In the genomic region with DNA sequence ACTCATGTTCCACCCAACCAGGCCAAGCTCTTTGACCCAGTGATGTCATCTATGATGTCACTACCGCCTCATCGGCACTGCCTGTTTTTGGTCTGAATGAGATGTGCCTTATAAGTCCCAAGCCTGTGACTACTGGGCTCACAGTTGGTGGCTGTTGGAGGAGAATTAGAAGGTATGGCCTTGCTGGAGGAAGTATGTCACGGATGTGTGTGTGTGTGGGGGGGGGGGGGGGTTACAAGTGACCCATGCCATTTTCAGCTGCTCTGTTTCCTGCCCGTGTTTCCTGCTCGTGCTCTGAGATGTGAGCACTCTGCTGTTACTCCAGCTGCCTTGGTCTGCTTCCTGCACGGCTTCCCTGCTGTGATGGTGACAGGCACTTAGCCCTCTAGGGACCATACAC, we compare ENCODE assay signal across 11 mouse cellular contexts. TPM values are rescaled to one million over a fixed set of nuclear protein-coding genes. Genes with fewer than 3 reads are reported as not detected.
DNase-seq lines count a peak whose midpoint lies in the region; ATAC-seq lines count a peak whose summit lies in the region.
"Had no signal": no experiment of that assay in that cellular context is flagged by ENCODE, and none has a peak within 500 bp of the region (broad histone marks: within the 10 kb centered on the region; RNA-seq: fewer than 3 reads in every experiment).

No protein-coding gene starts in this region.

- no peaks in the 10 kb centered on the region for H3K36me3 ChIP-seq in hindbrain, embryonic 13.5 days
- H3K36me3 ChIP-seq: embryonic facial prominence, embryonic 13.5 days; limb, embryonic 15.5 days had no signal

- no peak overlapping the region for H3K4me2 ChIP-seq in hindbrain, embryonic 13.5 days
- H3K4me2 ChIP-seq: embryonic facial prominence, embryonic 13.5 days; hindbrain, embryonic 14.5 days; limb, embryonic 15.5 days had no signal

- no peak overlapping the region for H3K27ac ChIP-seq in hindbrain, embryonic 13.5 days
- H3K27ac ChIP-seq: embryonic facial prominence, embryonic 13.5 days; hindbrain, embryonic 14.5 days had no signal

- no peak overlapping the region for H3K9ac ChIP-seq in hindbrain, embryonic 13.5 days
- H3K9ac ChIP-seq: embryonic facial prominence, embryonic 13.5 days; hindbrain, embryonic 14.5 days; limb, embryonic 15.5 days had no signal

- H3K4me1 ChIP-seq in hindbrain, embryonic 13.5 days (replicated peaks): peaks cover 3% of the 10 kb centered on the region; the same call in 1 of the 2 replicates

- peak; percentile 79 for ATAC-seq in inflammation-experienced regulatory T-cells, adult 6 months
- ATAC-seq in megakaryocyte progenitor cell, adult 5-6 weeks (replicated peaks; ENCODE audit: poor library complexity): peak; percentile 65
- no peak for ATAC-seq in hindbrain, embryonic 13.5 days (ENCODE audit: low FRiP score)

- WGBS in hindbrain, embryonic 13.5 days: 84% methylated on average over 6 of the region's 6 CpGs

- no peaks in the 10 kb centered on the region for H3K9me3 ChIP-seq in hindbrain, embryonic 13.5 days
- H3K9me3 ChIP-seq: embryonic facial prominence, embryonic 13.5 days; limb, embryonic 15.5 days had no signal

- no peaks in the 10 kb centered on the region for H3K27me3 ChIP-seq in hindbrain, embryonic 13.5 days
- H3K27me3 ChIP-seq: embryonic facial prominence, embryonic 13.5 days; limb, embryonic 15.5 days had no signal

- H3K4me3 ChIP-seq in hindbrain, embryonic 13.5 days: no peak overlapping the region
- H3K4me3 ChIP-seq: embryonic facial prominence, embryonic 13.5 days; limb, embryonic 15.5 days had no signal

- DNase-seq in A20 (ENCODE audit: low read depth, low spot score): peak; percentile 21
- peak; percentile 83 for DNase-seq in CD4-positive helper T cell, adult 2 months (ENCODE audit: low read depth, low spot score)
- DNase-seq in frontal cortex, postnatal 36 days (ENCODE audit: low spot score in 2 of 2): no peak
- no peak for DNase-seq in ovary, postnatal 10 days (ENCODE audit: low spot score)
- DNase-seq: adrenal gland, postnatal 10 days had no signal

RNA-seq across cellular contexts. Expression of gene Cnn3, which starts 56.8 kb away (rescaled TPM):
- polyA plus RNA-seq in inflammation-experienced regulatory T-cells, adult 6 months (2017; shearing (Covaris generic)): 1 to 10 TPM; 1.4 to 2.3 (median 2.1) TPM
- 38.8 and 43.0 TPM in 2 replicates for total RNA-seq in megakaryocyte progenitor cell, adult 5-6 weeks (2015)
- 21.2 and 28.5 TPM in 2 replicates for total RNA-seq in megakaryocyte progenitor cell, adult 5-6 weeks (2017)
- polyA plus RNA-seq in hindbrain, embryonic 13.5 days (2015; fragmentation: Nextera tagmentation; extraction: Ambion mirVana): 633 and 654 TPM in 2 replicates

Comparison
In these comparisons a context has a peak if more than half of its experiments do, and no peak if none do; other contexts are left out.
1. DNase-seq: peak in A20 (single experiment) and CD4-positive helper T cell, adult 2 months (single experiment); none in frontal cortex, postnatal 36 days (0 of 2) and ovary, postnatal 10 days (single experiment).
2. RNA of gene Cnn3, which starts 56.8 kb away (polyA plus RNA-seq): 633 to 654 TPM in hindbrain, embryonic 13.5 days; 1.4 to 2.3 TPM in inflammation-experienced regulatory T-cells, adult 6 months; every median in the first group is over 100 times any median in the second.